Mouse (Mus musculus): ENCODE measurements around the gene Hacd3. TPM values are rescaled to one million over a fixed set of nuclear protein-coding genes. Genes with fewer than 3 reads are reported as not detected.
A peak's percentile ranks its signal among the peaks of the same experiment; 100 is the strongest.

Gene Hacd3
- 202 and 214 TPM in 2 replicates for polyA plus RNA-seq (2015; fragmentation: Nextera tagmentation; extraction: Ambion mirVana)

DNA sequence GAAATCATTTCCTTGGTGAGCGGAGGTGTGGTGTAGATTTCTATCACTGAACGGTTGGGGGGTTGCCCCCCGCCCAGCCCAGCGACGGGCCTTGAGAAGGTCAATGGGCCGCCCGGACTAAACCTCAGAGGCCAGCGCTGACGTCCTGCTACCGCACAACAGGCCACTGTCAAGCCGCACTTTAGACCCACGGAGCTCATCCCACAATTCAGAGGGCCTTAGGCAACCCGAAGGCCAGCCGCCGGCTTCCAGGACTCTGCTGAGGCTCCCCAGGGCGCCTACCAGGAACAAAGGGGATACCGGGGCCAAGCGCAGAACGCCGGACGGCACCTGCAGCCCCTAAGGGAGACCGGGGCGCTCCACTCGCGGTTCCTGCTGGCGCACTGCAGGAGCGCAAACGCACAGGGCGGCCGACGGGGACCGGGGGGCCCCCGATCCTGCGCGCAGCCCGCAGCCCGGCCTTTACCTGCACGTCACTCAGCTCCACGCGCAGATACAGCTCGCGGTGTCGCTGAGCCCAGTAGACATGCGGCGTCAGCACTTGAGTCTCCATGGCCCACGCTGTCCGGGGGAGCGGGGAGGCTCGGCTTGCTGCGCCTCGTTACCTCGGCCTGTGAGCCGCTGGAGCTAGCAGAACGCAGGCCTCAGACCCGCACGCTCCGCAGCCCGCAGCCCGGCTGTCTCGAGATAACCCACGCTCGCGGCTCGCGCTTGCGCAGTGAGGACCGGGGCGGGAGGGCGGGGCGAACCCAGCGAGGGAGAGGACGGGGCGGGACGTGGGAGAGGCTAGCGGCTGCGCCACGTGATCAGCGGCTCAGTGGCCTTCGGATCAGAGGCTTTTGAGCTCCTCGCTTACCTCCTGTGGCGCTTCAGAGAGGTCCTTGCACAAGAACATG lies at the start of gene Hacd3:
Hacd3 (minus strand) TSS at position 703 of the 896 bp plus-strand sequence.
- 1% methylated on average over 73 of the region's 81 CpGs for WGBS
- Histone ChIP-seq H3K9ac (replicated peaks; ENCODE audit: low read depth, low read length) (peak within 1 kb of the TSS; percentile 99), H3K36me3 (ENCODE audit: control insufficient read depth, insufficient read depth) (no peaks in the 10 kb centered on the region), H3K27me3 (replicated peaks; ENCODE audit: control insufficient read depth, insufficient read depth, low read length) (no peaks in the 10 kb centered on the region; the same call in 1 of the 2 replicates), H3K4me1 (replicated peaks; ENCODE audit: control insufficient read depth, insufficient read depth, low read length) (peaks cover 49% of the 10 kb centered on the region), H3K4me3 (replicated peaks; ENCODE audit: low read length) (peak within 1 kb of the TSS; percentile 100), H3K9me3 (ENCODE audit: control insufficient read depth, low read length) (no peaks in the 10 kb centered on the region), H3K27ac (ENCODE audit: low read length) (peak within 1 kb of the TSS; percentile 93), H3K4me2 (ENCODE audit: low read length) (peak within 1 kb of the TSS; percentile 58)
- peak; percentile 97 for ATAC-seq

DNA sequence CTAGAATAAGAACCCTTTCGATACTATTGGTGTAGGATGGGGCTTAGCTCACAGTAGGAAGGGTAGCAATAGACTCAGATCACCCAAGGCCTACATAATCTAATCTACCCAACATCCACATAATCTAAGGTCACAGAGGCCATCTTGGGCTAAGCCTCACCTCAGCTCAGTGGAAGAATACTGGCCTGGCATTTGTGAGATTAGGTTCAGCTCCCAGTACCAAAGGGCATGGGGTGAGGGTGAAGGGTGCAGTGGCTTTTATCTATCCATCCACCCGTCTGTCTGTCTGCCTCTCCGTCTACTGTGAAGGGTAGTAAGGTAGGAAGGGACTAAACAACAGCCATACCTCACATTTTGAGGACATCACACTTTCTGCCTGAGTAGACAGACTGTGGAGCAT lies 49.1 kb upstream of the Hacd3 start:
- H3K36me3 ChIP-seq (ENCODE audit: control insufficient read depth, insufficient read depth), result peaks cover 28% of the 10 kb centered on the region
- no peak overlapping the region for H3K27ac ChIP-seq (ENCODE audit: low read length)
- H3K27me3 ChIP-seq (replicated peaks; ENCODE audit: control insufficient read depth, insufficient read depth, low read length), result no peaks in the 10 kb centered on the region

DNA sequence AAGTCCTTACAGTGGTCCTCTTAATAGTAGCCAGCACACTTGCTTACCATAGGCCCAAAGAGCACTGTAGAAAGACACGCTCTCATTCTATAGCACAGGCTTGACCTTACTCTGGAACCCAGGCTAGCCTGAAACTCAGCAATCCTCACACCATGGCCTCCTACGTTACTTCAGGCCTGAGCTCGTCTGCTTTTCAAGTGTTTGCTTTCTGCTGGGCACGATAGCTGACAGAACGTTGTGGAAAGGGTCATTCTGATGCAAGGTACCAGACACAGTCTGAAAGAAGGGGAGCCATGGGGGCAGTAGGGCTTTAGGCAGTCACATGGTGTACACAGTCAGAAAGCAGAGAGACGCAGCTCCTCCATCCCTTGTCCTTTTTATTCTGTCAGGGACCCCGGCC lies 42.8 kb upstream of the Hacd3 start:
- Histone ChIP-seq H3K4me3 (replicated peaks; ENCODE audit: low read length) (no peak overlapping the region), H3K27me3 (replicated peaks; ENCODE audit: control insufficient read depth, insufficient read depth, low read length) (no peaks in the 10 kb centered on the region), H3K9ac (replicated peaks; ENCODE audit: low read depth, low read length) (no peak overlapping the region), H3K27ac (ENCODE audit: low read length) (no peak overlapping the region), H3K36me3 (ENCODE audit: control insufficient read depth, insufficient read depth) (peaks cover 47% of the 10 kb centered on the region), H3K4me2 (ENCODE audit: low read length) (no peak overlapping the region), H3K9me3 (ENCODE audit: control insufficient read depth, low read length) (no peaks in the 10 kb centered on the region), H3K4me1 (replicated peaks; ENCODE audit: control insufficient read depth, insufficient read depth, low read length) (no peaks in the 10 kb centered on the region)
- WGBS, result 93% methylated on average over 7 of the region's 7 CpGs
- ATAC-seq, result no peak

More for the DNA sequence above, 49.1 kb upstream of the Hacd3 start:
- WGBS, result 93% methylated on average over 3 of the region's 3 CpGs
- no peak overlapping the region for H3K4me3 ChIP-seq (replicated peaks; ENCODE audit: low read length)
- no peaks in the 10 kb centered on the region for H3K9me3 ChIP-seq (ENCODE audit: control insufficient read depth, low read length)
- no peaks in the 10 kb centered on the region for H3K4me1 ChIP-seq (replicated peaks; ENCODE audit: control insufficient read depth, insufficient read depth, low read length)
- H3K9ac ChIP-seq (replicated peaks; ENCODE audit: low read depth, low read length), result no peak overlapping the region
- no peak for ATAC-seq
- no peak overlapping the region for H3K4me2 ChIP-seq (ENCODE audit: low read length)

DNA sequence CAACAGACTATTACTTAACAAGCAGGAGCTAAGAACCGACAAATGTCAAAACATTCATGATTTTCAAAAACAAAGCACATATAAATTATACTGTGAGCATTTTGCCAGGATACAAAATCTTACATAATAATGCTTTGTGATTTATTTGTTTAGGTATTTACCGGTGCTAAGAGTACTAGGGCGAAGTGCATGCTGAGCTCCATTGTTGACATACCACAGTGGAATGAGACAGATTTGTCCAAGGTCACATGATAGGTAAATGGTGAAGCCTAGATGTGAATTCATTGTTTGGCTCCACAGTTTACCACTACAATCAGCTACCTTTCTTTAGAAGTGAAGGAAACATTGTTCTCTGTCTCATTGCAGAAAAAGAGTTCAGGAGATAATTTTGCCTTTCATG lies 29.5 kb upstream of the Hacd3 start:
- Histone ChIP-seq H3K36me3 (ENCODE audit: control insufficient read depth, insufficient read depth) (peaks cover 38% of the 10 kb centered on the region), H3K27me3 (replicated peaks; ENCODE audit: control insufficient read depth, insufficient read depth, low read length) (no peaks in the 10 kb centered on the region), H3K4me2 (ENCODE audit: low read length) (no peak overlapping the region), H3K27ac (ENCODE audit: low read length) (no peak overlapping the region), H3K9ac (replicated peaks; ENCODE audit: low read depth, low read length) (no peak overlapping the region), H3K9me3 (ENCODE audit: control insufficient read depth, low read length) (no peaks in the 10 kb centered on the region), H3K4me1 (replicated peaks; ENCODE audit: control insufficient read depth, insufficient read depth, low read length) (no peaks in the 10 kb centered on the region), H3K4me3 (replicated peaks; ENCODE audit: low read length) (no peak overlapping the region)
- ATAC-seq, result no peak
- 95% methylated on average over 3 of the region's 3 CpGs for WGBS

DNA sequence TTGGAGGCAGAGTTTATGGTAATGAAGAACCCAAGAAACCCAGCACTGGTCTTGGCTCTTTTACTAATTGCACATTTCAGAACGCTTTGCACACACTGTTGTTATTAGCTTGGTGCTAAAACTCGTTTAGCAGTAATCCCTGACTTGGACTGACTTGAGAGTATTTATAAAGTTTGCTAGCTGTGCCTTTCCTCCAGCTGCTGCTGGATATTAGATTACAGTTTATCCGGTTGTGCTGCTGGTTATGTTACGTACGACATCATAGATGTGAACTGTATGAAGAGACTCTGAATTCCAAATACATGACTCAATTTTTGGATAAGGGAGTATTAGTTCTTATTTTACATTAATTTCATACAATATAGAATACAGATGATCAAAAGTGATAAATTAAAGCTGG lies 27.9 kb upstream of the Hacd3 start:
- 89% methylated on average over 5 of the region's 5 CpGs for WGBS
- Histone ChIP-seq H3K36me3 (ENCODE audit: control insufficient read depth, insufficient read depth) (peaks cover 42% of the 10 kb centered on the region), H3K4me3 (replicated peaks; ENCODE audit: low read length) (no peak overlapping the region), H3K9me3 (ENCODE audit: control insufficient read depth, low read length) (no peaks in the 10 kb centered on the region), H3K4me2 (ENCODE audit: low read length) (no peak overlapping the region), H3K4me1 (replicated peaks; ENCODE audit: control insufficient read depth, insufficient read depth, low read length) (no peaks in the 10 kb centered on the region), H3K27ac (ENCODE audit: low read length) (no peak overlapping the region), H3K27me3 (replicated peaks; ENCODE audit: control insufficient read depth, insufficient read depth, low read length) (no peaks in the 10 kb centered on the region), H3K9ac (replicated peaks; ENCODE audit: low read depth, low read length) (no peak overlapping the region)
- no peak for ATAC-seq

DNA sequence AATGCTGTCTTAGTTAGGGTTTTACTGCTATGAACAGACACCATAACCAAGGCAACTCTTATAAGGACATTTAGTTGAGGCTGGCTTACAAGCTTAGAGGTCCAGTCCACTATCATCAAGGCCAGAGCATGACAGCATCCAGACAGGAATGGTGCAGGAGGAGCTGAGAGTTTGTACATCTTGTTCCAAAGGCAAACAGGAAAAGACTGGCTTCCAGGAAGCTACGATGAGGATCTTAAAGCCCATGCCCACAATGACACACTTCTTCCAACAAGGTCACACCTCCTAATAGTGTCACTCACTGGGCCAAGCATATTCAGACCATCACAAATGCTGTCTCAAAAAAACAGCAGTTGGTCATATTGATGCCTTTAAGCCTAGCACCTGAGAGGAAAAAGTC lies 25.5 kb upstream of the Hacd3 start:
- WGBS, result 100% methylated on average over 1 of the region's 1 CpGs
- Histone ChIP-seq H3K9ac (replicated peaks; ENCODE audit: low read depth, low read length) (no peak overlapping the region), H3K4me1 (replicated peaks; ENCODE audit: control insufficient read depth, insufficient read depth, low read length) (no peaks in the 10 kb centered on the region), H3K27me3 (replicated peaks; ENCODE audit: control insufficient read depth, insufficient read depth, low read length) (no peaks in the 10 kb centered on the region), H3K27ac (ENCODE audit: low read length) (no peak overlapping the region), H3K9me3 (ENCODE audit: control insufficient read depth, low read length) (no peaks in the 10 kb centered on the region), H3K36me3 (ENCODE audit: control insufficient read depth, insufficient read depth) (peaks cover 38% of the 10 kb centered on the region), H3K4me3 (replicated peaks; ENCODE audit: low read length) (no peak overlapping the region), H3K4me2 (ENCODE audit: low read length) (no peak overlapping the region)
- no peak for ATAC-seq

DNA sequence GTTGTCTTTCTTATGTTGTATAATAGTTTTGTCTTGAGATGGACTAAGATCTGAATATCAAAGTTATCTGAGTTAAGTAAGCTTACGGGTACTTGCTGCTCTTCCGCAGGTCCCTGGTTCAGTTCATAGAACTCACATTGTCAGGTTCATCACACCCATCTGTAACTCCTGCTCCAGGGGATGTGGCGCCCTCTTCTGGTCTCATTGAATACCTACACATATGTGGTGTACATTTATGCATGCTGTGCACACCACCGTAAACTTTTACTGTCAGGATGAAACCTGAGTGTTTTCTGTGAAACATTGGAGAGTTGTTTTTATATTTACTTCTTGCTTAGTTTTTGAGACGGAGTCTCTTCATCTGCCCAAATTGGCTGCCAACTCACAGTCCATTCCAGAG lies 19.9 kb upstream of the Hacd3 start:
- Histone ChIP-seq H3K4me2 (ENCODE audit: low read length) (no peak overlapping the region), H3K9me3 (ENCODE audit: control insufficient read depth, low read length) (no peaks in the 10 kb centered on the region), H3K4me1 (replicated peaks; ENCODE audit: control insufficient read depth, insufficient read depth, low read length) (peaks cover 4% of the 10 kb centered on the region; the same call in 1 of the 2 replicates), H3K9ac (replicated peaks; ENCODE audit: low read depth, low read length) (no peak overlapping the region), H3K27me3 (replicated peaks; ENCODE audit: control insufficient read depth, insufficient read depth, low read length) (no peaks in the 10 kb centered on the region), H3K36me3 (ENCODE audit: control insufficient read depth, insufficient read depth) (peaks cover 46% of the 10 kb centered on the region), H3K27ac (ENCODE audit: low read length) (no peak overlapping the region), H3K4me3 (replicated peaks; ENCODE audit: low read length) (no peak overlapping the region)
- 95% methylated on average over 5 of the region's 5 CpGs for WGBS
- no peak for ATAC-seq

DNA sequence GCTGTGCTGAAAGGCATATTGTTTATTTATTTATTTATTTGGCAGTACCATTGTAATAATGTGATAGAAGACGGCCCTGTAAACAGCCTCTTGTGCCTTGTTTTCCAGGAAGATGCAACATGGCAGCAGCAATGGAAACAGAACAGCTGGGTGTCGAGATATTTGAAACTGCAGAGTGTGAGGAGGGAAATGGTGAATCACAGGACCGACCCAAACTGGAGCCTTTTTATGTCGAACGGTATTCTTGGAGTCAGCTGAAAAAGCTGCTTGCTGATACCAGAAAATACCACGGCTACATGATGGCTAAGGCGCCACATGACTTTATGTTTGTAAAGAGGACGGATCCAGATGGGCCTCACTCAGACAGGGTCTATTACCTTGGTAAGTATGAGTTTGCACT lies 15.4 kb upstream of the Hacd3 start:
- Histone ChIP-seq H3K27ac (ENCODE audit: low read length) (no peak overlapping the region), H3K4me2 (ENCODE audit: low read length) (no peak overlapping the region), H3K4me3 (replicated peaks; ENCODE audit: low read length) (no peak overlapping the region), H3K9ac (replicated peaks; ENCODE audit: low read depth, low read length) (no peak overlapping the region), H3K9me3 (ENCODE audit: control insufficient read depth, low read length) (no peaks in the 10 kb centered on the region), H3K27me3 (replicated peaks; ENCODE audit: control insufficient read depth, insufficient read depth, low read length) (no peaks in the 10 kb centered on the region), H3K4me1 (replicated peaks; ENCODE audit: control insufficient read depth, insufficient read depth, low read length) (peaks cover 12% of the 10 kb centered on the region), H3K36me3 (ENCODE audit: control insufficient read depth, insufficient read depth) (peaks cover 26% of the 10 kb centered on the region)
- no peak for ATAC-seq
- 80% methylated on average over 8 of the region's 8 CpGs for WGBS

DNA sequence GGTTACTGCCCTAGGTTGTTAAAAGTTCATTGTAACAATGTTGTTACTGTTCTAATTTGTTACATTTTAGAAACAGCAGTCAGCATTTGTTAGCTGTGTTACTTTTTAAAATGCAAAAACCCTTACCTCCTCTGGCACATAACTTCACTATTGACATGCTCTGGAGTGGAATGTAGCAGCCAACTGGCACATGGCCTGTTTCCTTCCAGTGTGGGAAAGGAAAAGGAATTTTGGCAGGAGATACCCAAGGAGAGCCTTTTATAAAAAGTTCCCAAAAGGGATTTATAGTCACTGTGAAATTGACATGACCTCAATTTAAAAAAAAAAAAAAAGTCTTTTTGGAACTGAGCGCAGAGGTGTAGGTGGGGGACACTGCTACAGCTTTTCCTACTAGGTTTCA lies 15.0 kb upstream of the Hacd3 start:
- peaks cover 24% of the 10 kb centered on the region for H3K36me3 ChIP-seq (ENCODE audit: control insufficient read depth, insufficient read depth)

More for the DNA sequence above, 15.0 kb upstream of the Hacd3 start:
- peaks cover 12% of the 10 kb centered on the region for H3K4me1 ChIP-seq (replicated peaks; ENCODE audit: control insufficient read depth, insufficient read depth, low read length)
- no peak overlapping the region for H3K4me3 ChIP-seq (replicated peaks; ENCODE audit: low read length)
- WGBS, result 61% methylated on average over 1 of the region's 1 CpGs
- ATAC-seq, result no peak
- H3K4me2 ChIP-seq (ENCODE audit: low read length), result no peak overlapping the region
- no peaks in the 10 kb centered on the region for H3K9me3 ChIP-seq (ENCODE audit: control insufficient read depth, low read length)
- no peaks in the 10 kb centered on the region for H3K27me3 ChIP-seq (replicated peaks; ENCODE audit: control insufficient read depth, insufficient read depth, low read length)
- no peak overlapping the region for H3K27ac ChIP-seq (ENCODE audit: low read length)
- H3K9ac ChIP-seq (replicated peaks; ENCODE audit: low read depth, low read length), result no peak overlapping the region
